Mouse (Mus musculus) kidney, postnatal 0 days (tissue): ENCODE data around the gene Coasy. TPM values are rescaled to one million over a fixed set of nuclear protein-coding genes. Genes with fewer than 3 reads are reported as not detected.

ENCODE experiments used
- ATAC-seq: fragments of 200-750 bp; cut with Nextera tagmentation; replicated peaks from 2 replicates; pipeline ENCODE4 v1.8.0; 2017; ENCODE audit warnings: low read depth, moderate number of reproducible peaks, moderate TSS enrichment, moderate library complexity; ENCODE audit not compliant: low FRiP score
- DNase-seq: peaks from one replicate; pipeline ENCODE4 v3.0.0-alpha.2; 2016; ENCODE audit warnings: low spot score
- H3K27ac ChIP-seq: fragments of 300-500 bp; sonication (generic); 2 replicates; pipeline ENCODE4 v1.5.1; 2014; ENCODE audit warnings: mild to moderate bottlenecking
- H3K27me3 ChIP-seq: fragments of 300-500 bp; sonication (generic); 2 replicates; pipeline ENCODE4 v1.6.1; 2014; ENCODE audit warnings: low read length, mixed read lengths; ENCODE audit not compliant: insufficient read depth
- H3K36me3 ChIP-seq: fragments of 300-500 bp; sonication (generic); 2 replicates; pipeline ENCODE4 v1.6.1; 2014; ENCODE audit warnings: low read length, mixed read lengths; ENCODE audit not compliant: insufficient read depth
- H3K4me1 ChIP-seq: fragments of 300-500 bp; sonication (generic); replicated peaks from 2 replicates; pipeline ENCODE4 v1.6.1; 2014; ENCODE audit warnings: antibody characterized with exemption, low read length, mixed read lengths; ENCODE audit not compliant: insufficient read depth
- H3K4me2 ChIP-seq: fragments of 300-500 bp; sonication (generic); 2 replicates; pipeline ENCODE4 v1.6.1; 2014; ENCODE audit warnings: mild to moderate bottlenecking, low read length, moderate library complexity, mixed read lengths
- H3K4me3 ChIP-seq: fragments of 300-500 bp; sonication (generic); replicated peaks from 2 replicates; pipeline ENCODE4 v1.5.1; 2014; ENCODE audit warnings: low read depth, low read length
- H3K9ac ChIP-seq: fragments of 300-500 bp; sonication (generic); 2 replicates; pipeline ENCODE4 v1.6.1; 2014; ENCODE audit warnings: low read depth, low read length
- H3K9me3 ChIP-seq: fragments of 300-500 bp; sonication (generic); replicated peaks from 2 replicates; pipeline ENCODE4 v1.6.1; 2016; ENCODE audit warnings: low read length, inconsistent platforms, mixed read lengths
- CTCF ChIP-seq: IDR thresholded peaks from 2 replicates; pipeline ENCODE4 v1.5.1; 2016; ENCODE audit warnings: antibody characterized with exemption, low read depth, mild to moderate bottlenecking, moderate library complexity
- WGBS: fragments of 180-500 bp; shearing (Covaris S2); extraction: QIAGEN DNeasy Blood & Tissue Kit; methylation state at CpG from one replicate; pipeline ENCODE4 v1.1.7; 2014; 5-methylcytosine and 5-hydroxymethylcytosine counted together
- polyA plus RNA-seq: library from polyadenylated mRNA; unstranded; fragments of >200 nt; fragmentation: Nextera tagmentation; extraction: Ambion mirVana; gene quantifications from 2 replicates; pipeline ENCODE4 v1.2.1, GENCODE M21; 2015

Coasy gene
- polyA plus RNA-seq, 1 experiment from 2014 or later, result 55.3 TPM

DNA sequence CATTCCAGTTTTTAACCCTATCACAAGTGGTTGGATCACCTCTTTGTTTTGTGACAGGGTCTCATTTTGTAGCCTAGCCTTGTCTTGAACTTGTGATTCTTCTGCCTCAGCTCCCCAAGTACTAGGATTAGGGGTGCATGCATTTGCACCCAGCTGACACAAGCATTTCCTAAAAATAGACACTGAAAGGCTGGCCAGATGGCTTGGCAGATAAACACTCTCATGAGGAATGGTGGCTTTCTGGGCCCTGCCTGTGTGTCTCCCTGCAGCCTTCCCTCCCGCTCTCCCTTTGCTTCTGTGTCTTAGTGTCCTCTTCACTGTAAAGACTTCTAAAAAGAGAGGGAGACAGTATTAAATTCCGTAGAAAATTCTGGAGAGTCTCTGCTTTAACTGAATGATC lies 48.8 kb downstream of the Coasy start:
- no peak overlapping the region for H3K4me3 ChIP-seq
- ATAC-seq, result no peak
- H3K36me3 ChIP-seq, result peaks cover 7% of the 10 kb centered on the region; the same call in 1 of the 2 replicates
- no peak overlapping the region for H3K4me2 ChIP-seq
- no peak for TF ChIP-seq CTCF
- H3K9ac ChIP-seq, result no peak overlapping the region
- H3K9me3 ChIP-seq, result no peaks in the 10 kb centered on the region
- no peaks in the 10 kb centered on the region for H3K27me3 ChIP-seq
- 81% methylated on average over 2 of the region's 2 CpGs for WGBS
- no peaks in the 10 kb centered on the region; the same call in 1 of the 2 replicates for H3K4me1 ChIP-seq
- no peak for DNase-seq
- no peak overlapping the region for H3K27ac ChIP-seq

- DNase-seq, result peak; percentile 40
- peak; percentile 60 for TF ChIP-seq CTCF
- H3K36me3 ChIP-seq, result 0 out of 2 replicates have a peak, but pooled peaks cover 2% of the 10 kb centered on the region
- H3K9ac ChIP-seq, result no peak overlapping the region
- no peak overlapping the region for H3K4me3 ChIP-seq
- H3K9me3 ChIP-seq, result no peaks in the 10 kb centered on the region
- H3K4me1 ChIP-seq, result no peaks in the 10 kb centered on the region; the same call in 1 of the 2 replicates
- WGBS, result 91% methylated on average over 6 of the region's 6 CpGs
- no peaks in the 10 kb centered on the region for H3K27me3 ChIP-seq
- H3K27ac ChIP-seq, result no peak overlapping the region
- H3K4me2 ChIP-seq, result no peak overlapping the region
- ATAC-seq, result no peak
Measured at GRCm38 (mm10) chr11:101131701-101132100, 49.3 kb downstream of the Coasy start.

- DNase-seq (peak; percentile 50), ATAC-seq (no peak)
- TF ChIP-seq CTCF, result no peak
- no peak overlapping the region for H3K4me3 ChIP-seq
- H3K4me1 ChIP-seq, result no peaks in the 10 kb centered on the region; the same call in 1 of the 2 replicates
- no peaks in the 10 kb centered on the region for H3K9me3 ChIP-seq
- H3K27ac ChIP-seq, result no peak overlapping the region
- no peak overlapping the region for H3K9ac ChIP-seq
- no peaks in the 10 kb centered on the region for H3K36me3 ChIP-seq
- 52% methylated on average over 12 of the region's 12 CpGs for WGBS
- H3K27me3 ChIP-seq, result no peaks in the 10 kb centered on the region
- no peak overlapping the region for H3K4me2 ChIP-seq
Measured at GRCm38 (mm10) chr11:101133037-101133436, 50.7 kb downstream of the Coasy start.

DNA sequence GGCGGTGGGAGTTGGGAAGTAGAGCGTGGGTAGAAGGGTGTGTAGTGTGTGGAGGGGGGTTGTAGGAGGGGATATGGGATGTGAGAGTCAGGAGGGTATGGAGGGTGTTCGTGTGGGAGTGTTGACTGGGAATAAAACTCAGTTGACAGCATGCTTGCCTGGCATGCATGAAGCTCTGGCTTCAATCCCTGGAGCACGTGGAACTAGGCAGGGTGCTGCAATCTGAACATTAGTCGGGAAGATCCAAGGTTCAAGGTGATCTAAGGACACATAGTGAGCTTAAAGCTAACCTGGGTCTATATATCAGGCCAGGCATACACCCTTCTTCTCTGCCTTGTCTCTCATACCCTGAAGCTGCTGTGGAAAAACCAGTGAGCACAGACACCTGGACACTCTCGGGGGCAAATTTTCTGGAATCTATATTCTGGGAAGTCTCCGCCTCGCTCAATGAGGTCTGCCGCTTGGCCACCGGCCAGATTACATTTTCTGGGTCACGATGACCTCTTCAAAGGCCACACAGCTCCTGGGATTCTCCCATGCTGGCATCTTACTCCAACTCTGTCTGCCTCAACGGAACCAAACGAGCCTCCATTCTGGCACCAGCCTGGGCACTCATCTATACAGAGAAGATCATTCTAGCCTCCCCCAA lies 52.0 kb downstream of the Coasy start:
- Histone ChIP-seq H3K9ac (no peak overlapping the region), H3K27me3 (no peaks in the 10 kb centered on the region), H3K27ac (no peak overlapping the region), H3K4me3 (no peak overlapping the region), H3K4me2 (no peak overlapping the region), H3K4me1 (peaks cover 5% of the 10 kb centered on the region; the same call in 1 of the 2 replicates), H3K36me3 (no peaks in the 10 kb centered on the region), H3K9me3 (no peaks in the 10 kb centered on the region)
- DNase-seq, result no peak
- no peak for ATAC-seq
- 54% methylated on average over 13 of the region's 13 CpGs for WGBS
- no peak for TF ChIP-seq CTCF

Other genes starting within 250 kb of the Coasy start
- 14.4 and 14.6 TPM in 2 replicates for gene Stat5b, start 231.8 kb upstream of the Coasy start, polyA plus RNA-seq
- 4.0 and 4.4 TPM in 2 replicates for gene Stat5a, start 223.2 kb upstream of the Coasy start, polyA plus RNA-seq
- 48.0 and 51.8 TPM in 2 replicates for gene Stat3, start 143.0 kb upstream of the Coasy start, polyA plus RNA-seq
- gene Cavin1, start 111.7 kb upstream of the Coasy start, polyA plus RNA-seq, result 143 and 156 TPM in 2 replicates
- 33.8 and 35.1 TPM in 2 replicates for gene Atp6v0a1, start 73.1 kb upstream of the Coasy start, polyA plus RNA-seq
- gene Naglu, start 12.6 kb upstream of the Coasy start, polyA plus RNA-seq, result 26.5 and 28.0 TPM in 2 replicates
- 0.13 and 0.42 TPM in 2 replicates for gene Hsd17b1, start 4.2 kb upstream of the Coasy start, polyA plus RNA-seq
- gene Mlx, start 4.7 kb downstream of the Coasy start, polyA plus RNA-seq, result 45.7 and 46.0 TPM in 2 replicates
- gene Psmc3ip, start 12.9 kb downstream of the Coasy start, polyA plus RNA-seq, result 23.2 and 26.4 TPM in 2 replicates
- gene Retreg3, start 37.3 kb downstream of the Coasy start, polyA plus RNA-seq, result 23.2 and 23.7 TPM in 2 replicates
- 48.4 and 56.7 TPM in 2 replicates for gene Tubg1, start 37.4 kb downstream of the Coasy start, polyA plus RNA-seq
- 4.3 and 4.9 TPM in 2 replicates for gene Tubg2, start 73.3 kb downstream of the Coasy start, polyA plus RNA-seq
- 0.75 and 0.78 TPM in 2 replicates for gene Cntnap1, start 88.0 kb downstream of the Coasy start, polyA plus RNA-seq
- 14.1 and 16.6 TPM in 2 replicates for gene Plekhh3, start 88.8 kb downstream of the Coasy start, polyA plus RNA-seq
- 0.36 and 0.45 TPM in 2 replicates for gene Ccr10, start 92.9 kb downstream of the Coasy start, polyA plus RNA-seq
- 18.6 and 20.3 TPM in 2 replicates for gene Ezh1, start 143.9 kb downstream of the Coasy start, polyA plus RNA-seq
- 242 and 247 TPM in 2 replicates for gene Ramp2, start 163.5 kb downstream of the Coasy start, polyA plus RNA-seq
- 179 and 180 TPM in 2 replicates for gene Vps25, start 171.1 kb downstream of the Coasy start, polyA plus RNA-seq
- gene Wnk4, start 178.0 kb downstream of the Coasy start, polyA plus RNA-seq, result 47.0 and 48.8 TPM in 2 replicates
- gene Cntd1, start 196.4 kb downstream of the Coasy start, polyA plus RNA-seq, result 1.5 and 2.0 TPM in 2 replicates
- gene Coa3, start 196.5 kb downstream of the Coasy start, polyA plus RNA-seq, result 209 and 211 TPM in 2 replicates
- gene Becn1, start 219.7 kb downstream of the Coasy start, polyA plus RNA-seq, result 156 and 165 TPM in 2 replicates
- 102 and 104 TPM in 2 replicates for gene Psme3, start 233.6 kb downstream of the Coasy start, polyA plus RNA-seq
- 0.37 and 0.58 TPM in 2 replicates for gene Aoc2, start 242.5 kb downstream of the Coasy start, polyA plus RNA-seq
- 1.8 and 2.0 TPM in 2 replicates for gene Aoc3, start 248.0 kb downstream of the Coasy start, polyA plus RNA-seq